Mouse (Mus musculus) intestine, embryonic 16.5 days (tissue): ENCODE data around the gene Abhd8. TPM values are rescaled to one million over a fixed set of nuclear protein-coding genes. Genes with fewer than 3 reads are reported as not detected.
"Not testable (repeated sequence)": the region's sequence is repeated elsewhere in the genome, so short reads cannot be mapped to it uniquely, and the experiment has no call there.

ENCODE experiments used
- ATAC-seq: fragments of 200-750 bp; cut with Nextera tagmentation; 2 replicates; pipeline ENCODE4 v1.8.0; 2017; ENCODE audit warnings: moderate TSS enrichment, moderate library complexity
- H3K27ac ChIP-seq: fragments of 300-500 bp; sonication (generic); 2 replicates; pipeline ENCODE4 v1.5.1; 2014; ENCODE audit warnings: mild to moderate bottlenecking, low read length
- H3K27me3 ChIP-seq: fragments of 300-500 bp; sonication (generic); replicated peaks from 2 replicates; pipeline ENCODE4 v1.6.1; 2014; ENCODE audit warnings: low read length, control low read depth, mixed read lengths; ENCODE audit not compliant: control insufficient read depth, insufficient read depth
- H3K36me3 ChIP-seq: fragments of 300-500 bp; sonication (generic); 2 replicates; pipeline ENCODE4 v1.6.1; 2014; ENCODE audit warnings: low read length, control low read depth; ENCODE audit not compliant: control insufficient read depth, insufficient read depth
- H3K4me1 ChIP-seq: fragments of 300-500 bp; sonication (generic); 2 replicates; pipeline ENCODE4 v1.6.1; 2014; ENCODE audit warnings: low read length, control low read depth, mixed read lengths; ENCODE audit not compliant: control insufficient read depth, insufficient read depth
- H3K4me2 ChIP-seq: fragments of 300-500 bp; sonication (generic); 2 replicates; pipeline ENCODE4 v1.6.1; 2014; ENCODE audit warnings: low read depth, low read length, control low read depth
- H3K4me3 ChIP-seq: fragments of 300-500 bp; sonication (generic); 2 replicates; pipeline ENCODE4 v1.5.1; 2014; ENCODE audit warnings: mild to moderate bottlenecking, low read length
- H3K9ac ChIP-seq: fragments of 300-500 bp; sonication (generic); 2 replicates; pipeline ENCODE4 v1.6.1; 2014; ENCODE audit warnings: low read depth, low read length
- H3K9me3 ChIP-seq: fragments of 300-500 bp; sonication (generic); 2 replicates; pipeline ENCODE4 v1.6.1; 2016; ENCODE audit warnings: low read length, control low read depth; ENCODE audit not compliant: control insufficient read depth
- WGBS: fragments of 180-500 bp; shearing (Covaris S2); extraction: QIAGEN DNeasy Blood & Tissue Kit; methylation state at CpG from one replicate; pipeline ENCODE4 v1.1.7; 2014; 5-methylcytosine and 5-hydroxymethylcytosine counted together
- polyA plus RNA-seq: library from polyadenylated mRNA; unstranded; fragments of >200 nt; fragmentation: Nextera tagmentation; extraction: Ambion mirVana; gene quantifications from 2 replicates; pipeline ENCODE4 v1.2.1, GENCODE M21; 2015

The Abhd8 gene
- polyA plus RNA-seq, 1 experiment from 2014 or later = 24.0 TPM

DNA sequence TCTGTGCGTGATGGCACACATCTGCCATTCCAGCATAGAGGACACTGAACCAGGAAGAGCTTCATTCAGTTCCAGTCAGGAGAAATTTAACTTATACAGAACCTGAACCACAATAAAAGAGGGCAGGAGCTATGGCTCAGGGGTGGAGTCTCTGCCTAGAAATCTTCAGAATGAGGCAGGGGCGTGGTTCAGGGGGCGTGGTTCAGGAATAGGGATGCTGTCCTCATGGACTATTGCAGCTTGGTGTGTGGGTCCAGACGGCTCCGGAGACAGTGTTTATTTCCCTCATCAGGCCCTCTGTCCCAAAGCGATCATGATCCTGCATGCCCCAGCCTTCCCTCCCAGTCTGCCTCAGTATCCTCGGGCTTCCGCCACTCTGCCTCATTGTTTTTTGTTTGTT lies 8.8 kb downstream of the Abhd8 start:
- Histone ChIP-seq H3K4me3 (no peak overlapping the region), H3K27me3 (no peaks in the 10 kb centered on the region), H3K9ac (no peak overlapping the region), H3K4me2 (no peak overlapping the region), H3K9me3 (no peaks in the 10 kb centered on the region), H3K27ac (no peak overlapping the region), H3K36me3 (no peaks in the 10 kb centered on the region; the same call in 1 of the 2 replicates), H3K4me1 (no peaks in the 10 kb centered on the region)
- 82% methylated on average over 8 of the region's 8 CpGs for WGBS
- ATAC-seq = no peak

DNA sequence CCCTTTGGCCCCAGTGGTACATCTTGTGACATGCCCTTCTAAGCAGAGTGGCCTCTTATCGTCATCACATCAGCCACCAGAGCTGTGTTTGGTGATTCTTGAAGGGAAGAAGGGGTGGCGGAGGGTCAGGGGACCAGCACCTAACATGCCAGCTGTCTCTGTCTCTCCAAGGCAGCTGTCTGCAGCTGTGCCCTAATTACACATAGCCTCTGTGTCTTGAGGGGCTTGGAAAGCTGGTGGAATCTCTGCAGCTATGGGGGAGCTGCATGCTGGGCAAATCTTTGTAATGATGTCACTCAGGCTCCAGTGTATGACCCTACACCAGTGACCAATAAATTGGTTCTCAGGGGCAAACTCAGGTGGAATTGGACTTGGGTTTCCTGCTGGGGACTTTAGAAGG lies 10.8 kb downstream of the Abhd8 start:
- no peak overlapping the region for H3K9ac ChIP-seq
- H3K27ac ChIP-seq = no peak overlapping the region
- H3K36me3 ChIP-seq = no peaks in the 10 kb centered on the region
- no peak overlapping the region for H3K4me3 ChIP-seq
- ATAC-seq = no peak
- 61% methylated on average over 2 of the region's 2 CpGs for whole genome bisulfite sequencing
- no peaks in the 10 kb centered on the region for H3K27me3 ChIP-seq
- no peak overlapping the region for H3K4me2 ChIP-seq
- no peaks in the 10 kb centered on the region for H3K9me3 ChIP-seq
- H3K4me1 ChIP-seq = no peaks in the 10 kb centered on the region

DNA sequence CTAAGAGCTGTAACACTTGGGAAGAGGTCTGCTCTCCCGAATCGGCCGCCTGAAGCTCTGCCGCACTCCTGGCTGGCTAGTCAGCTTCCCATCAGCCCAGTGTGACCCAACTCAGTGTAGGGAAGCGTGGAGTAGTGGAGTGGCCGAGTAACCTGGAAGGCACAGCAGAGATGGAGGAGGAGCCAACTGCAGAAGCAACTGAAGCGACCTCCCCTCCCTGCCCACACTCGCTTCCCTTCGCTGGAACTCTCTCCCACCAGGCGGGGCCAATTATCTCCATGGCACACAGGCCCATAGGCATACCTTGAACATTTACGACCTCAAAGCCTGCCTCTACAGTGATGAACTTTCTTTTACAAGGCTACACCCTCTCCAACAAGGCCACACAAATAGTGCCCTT lies 11.7 kb downstream of the Abhd8 start:
- Histone ChIP-seq H3K4me1 (no peaks in the 10 kb centered on the region), H3K27ac (no peak overlapping the region), H3K4me2 (no peak overlapping the region), H3K27me3 (no peaks in the 10 kb centered on the region), H3K4me3 (no peak overlapping the region), H3K36me3 (no peaks in the 10 kb centered on the region), H3K9ac (no peak overlapping the region), H3K9me3 (no peaks in the 10 kb centered on the region)
- no peak for ATAC-seq
- 44% methylated on average over 11 of the region's 11 CpGs for WGBS

DNA sequence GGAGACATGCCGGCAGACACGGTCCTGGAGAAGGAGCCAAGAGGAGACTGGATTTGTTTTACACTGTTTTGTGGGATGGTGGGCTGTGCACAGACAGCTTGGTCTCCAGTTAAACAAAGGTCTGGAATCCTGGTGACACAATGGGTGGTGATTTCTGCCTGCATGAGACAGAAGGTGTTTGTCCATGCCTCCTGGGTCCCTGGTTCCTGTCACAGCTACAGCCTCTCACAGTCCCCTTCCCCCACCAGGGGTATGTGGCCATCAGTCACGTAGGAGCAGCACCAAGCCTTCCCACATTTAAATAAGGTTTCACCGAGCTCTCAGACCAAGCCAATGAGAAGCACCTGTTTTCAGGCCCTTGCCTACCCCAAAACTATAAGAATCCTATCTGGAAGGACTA lies 12.1 kb downstream of the Abhd8 start:
- H3K4me3 ChIP-seq = no peak overlapping the region
- WGBS = 61% methylated on average over 4 of the region's 4 CpGs
- H3K4me1 ChIP-seq = no peaks in the 10 kb centered on the region
- no peak for ATAC-seq
- H3K9ac ChIP-seq = no peak overlapping the region
- no peaks in the 10 kb centered on the region for H3K27me3 ChIP-seq
- no peaks in the 10 kb centered on the region for H3K36me3 ChIP-seq
- H3K4me2 ChIP-seq = no peak overlapping the region
- H3K27ac ChIP-seq = no peak overlapping the region
- no peaks in the 10 kb centered on the region for H3K9me3 ChIP-seq

DNA sequence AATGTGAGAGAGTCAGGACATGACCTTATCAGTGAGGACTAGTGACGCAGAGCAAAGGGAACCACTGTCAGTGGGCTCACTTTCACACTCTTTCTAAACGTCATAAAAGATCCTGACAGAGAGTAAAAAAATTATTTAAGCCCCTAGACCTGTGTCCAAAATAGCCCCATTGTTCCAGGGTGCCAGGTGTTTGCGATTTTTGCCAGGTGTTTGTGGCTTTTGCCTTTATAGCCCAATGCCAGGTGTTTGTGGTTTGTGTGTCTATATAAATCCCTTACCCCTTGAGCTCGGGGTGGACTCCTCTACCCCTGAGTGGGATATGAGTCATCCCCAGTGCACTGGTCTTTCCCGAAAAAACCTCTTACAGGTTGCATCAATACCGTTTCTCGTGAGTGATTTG lies 18.4 kb downstream of the Abhd8 start:
- Histone ChIP-seq H3K4me1 (no peaks in the 10 kb centered on the region), H3K27ac (no peak overlapping the region), H3K9ac (no peak overlapping the region), H3K9me3 (no peaks in the 10 kb centered on the region), H3K36me3 (no peaks in the 10 kb centered on the region), H3K4me2 (no peak overlapping the region), H3K4me3 (no peak overlapping the region), H3K27me3 (peaks cover 4% of the 10 kb centered on the region; the same call in 1 of the 2 replicates)
- 81% methylated on average over 7 of the region's 7 CpGs for WGBS
- ATAC-seq = no peak

DNA sequence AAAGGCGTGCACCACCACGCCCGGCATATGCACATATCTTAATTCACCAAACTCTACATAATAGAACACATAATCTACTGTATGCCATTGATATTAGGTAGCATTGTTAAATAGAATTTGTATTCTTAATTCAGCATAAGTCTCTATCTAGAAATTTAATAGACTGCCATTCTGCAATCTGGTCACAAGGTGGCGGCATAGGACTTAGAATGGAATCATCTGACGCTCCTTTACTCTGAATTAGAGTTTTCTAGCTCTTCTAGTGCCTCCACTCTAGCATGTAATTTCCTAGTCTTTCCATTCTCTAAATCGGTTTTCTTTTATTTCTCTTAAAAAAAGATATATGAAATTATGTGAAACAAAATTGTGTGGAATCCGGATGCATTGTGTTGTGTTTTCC lies 22.1 kb downstream of the Abhd8 start:
- H3K36me3 ChIP-seq = no peaks in the 10 kb centered on the region
- H3K4me2 ChIP-seq = no peak overlapping the region
- ATAC-seq = no peak
- H3K4me1 ChIP-seq = no peaks in the 10 kb centered on the region
- H3K27ac ChIP-seq = no peak overlapping the region
- peaks cover 4% of the 10 kb centered on the region; the same call in 1 of the 2 replicates for H3K27me3 ChIP-seq
- under 1% methylated on average over 7 of the region's 7 CpGs for WGBS
- no peak overlapping the region for H3K9ac ChIP-seq
- no peak overlapping the region for H3K4me3 ChIP-seq
- no peaks in the 10 kb centered on the region for H3K9me3 ChIP-seq

DNA sequence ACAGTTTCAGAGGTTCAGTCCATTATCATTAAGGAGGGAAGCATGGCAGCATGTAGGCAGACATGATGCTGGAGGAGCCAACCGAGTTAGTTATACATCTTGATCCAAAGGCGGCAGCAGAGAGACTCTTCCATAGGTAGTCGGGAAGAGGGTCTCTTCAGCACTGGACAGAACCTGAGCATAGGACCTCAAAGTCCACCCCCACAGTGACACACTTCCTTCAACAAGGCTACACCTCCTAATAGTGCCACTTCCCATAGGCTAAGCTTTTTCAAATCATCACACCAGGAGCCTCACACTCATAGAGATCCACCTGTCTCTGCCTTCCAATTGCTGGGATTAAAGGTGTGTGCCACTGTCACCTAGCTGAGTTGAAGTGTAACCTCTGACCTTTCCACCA lies 26.4 kb downstream of the Abhd8 start:
- no peak overlapping the region for H3K27ac ChIP-seq
- ATAC-seq = no peak
- WGBS = 50% methylated on average over 3 of the region's 3 CpGs
- peaks cover 3% of the 10 kb centered on the region; the same call in 1 of the 2 replicates for H3K27me3 ChIP-seq
- no peaks in the 10 kb centered on the region for H3K9me3 ChIP-seq
- no peak overlapping the region for H3K9ac ChIP-seq
- no peak overlapping the region for H3K4me2 ChIP-seq
- H3K36me3 ChIP-seq = no peaks in the 10 kb centered on the region
- H3K4me1 ChIP-seq = no peaks in the 10 kb centered on the region
- H3K4me3 ChIP-seq = no peak overlapping the region

DNA sequence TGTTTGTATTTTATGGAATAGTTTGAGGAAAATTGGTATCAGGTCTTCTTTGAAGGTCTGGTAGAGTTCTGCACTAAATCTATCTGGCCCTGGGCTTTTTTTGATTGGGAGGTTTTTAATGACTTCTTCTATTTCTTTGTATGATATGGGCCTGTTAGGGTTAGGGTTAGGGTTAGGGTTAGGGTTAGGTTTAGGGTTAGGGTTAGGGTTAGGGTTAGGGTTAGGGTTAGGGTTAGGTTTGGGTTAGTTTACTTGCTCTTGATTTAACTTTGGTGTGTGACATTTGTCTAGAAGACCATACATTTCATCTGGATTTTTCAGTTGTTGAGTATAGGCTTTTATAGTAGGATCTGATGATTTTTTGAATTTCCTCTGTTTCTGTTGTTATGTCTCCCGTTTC lies 30.5 kb downstream of the Abhd8 start:
- H3K27me3 ChIP-seq, H3K4me2 ChIP-seq, H3K4me1 ChIP-seq, H3K9me3 ChIP-seq, ATAC-seq, H3K27ac ChIP-seq, H3K36me3 ChIP-seq, H3K4me3 ChIP-seq, H3K9ac ChIP-seq: not testable (repeated sequence)
- WGBS = 78% methylated on average over 1 of the region's 1 CpGs

DNA sequence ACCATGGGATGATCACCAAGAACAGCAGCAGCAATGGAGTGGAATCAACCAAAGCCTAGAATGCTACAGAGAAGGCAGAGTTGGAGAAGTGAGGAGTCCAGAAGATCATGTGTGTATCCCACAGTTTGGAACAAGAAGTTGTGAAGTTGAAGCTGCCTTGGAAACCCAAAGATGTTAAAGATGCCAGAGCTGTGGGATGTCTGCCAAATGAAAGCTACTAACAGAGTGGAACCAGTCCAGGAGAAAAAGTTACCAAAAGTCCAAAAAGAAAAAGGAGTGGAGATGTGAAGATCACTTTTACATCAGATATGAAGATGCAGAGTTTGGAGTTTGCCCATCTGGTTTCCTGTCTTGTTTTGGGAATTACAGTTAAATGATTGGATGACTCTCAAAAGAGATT lies 41.3 kb downstream of the Abhd8 start:
- no peak for ATAC-seq

DNA sequence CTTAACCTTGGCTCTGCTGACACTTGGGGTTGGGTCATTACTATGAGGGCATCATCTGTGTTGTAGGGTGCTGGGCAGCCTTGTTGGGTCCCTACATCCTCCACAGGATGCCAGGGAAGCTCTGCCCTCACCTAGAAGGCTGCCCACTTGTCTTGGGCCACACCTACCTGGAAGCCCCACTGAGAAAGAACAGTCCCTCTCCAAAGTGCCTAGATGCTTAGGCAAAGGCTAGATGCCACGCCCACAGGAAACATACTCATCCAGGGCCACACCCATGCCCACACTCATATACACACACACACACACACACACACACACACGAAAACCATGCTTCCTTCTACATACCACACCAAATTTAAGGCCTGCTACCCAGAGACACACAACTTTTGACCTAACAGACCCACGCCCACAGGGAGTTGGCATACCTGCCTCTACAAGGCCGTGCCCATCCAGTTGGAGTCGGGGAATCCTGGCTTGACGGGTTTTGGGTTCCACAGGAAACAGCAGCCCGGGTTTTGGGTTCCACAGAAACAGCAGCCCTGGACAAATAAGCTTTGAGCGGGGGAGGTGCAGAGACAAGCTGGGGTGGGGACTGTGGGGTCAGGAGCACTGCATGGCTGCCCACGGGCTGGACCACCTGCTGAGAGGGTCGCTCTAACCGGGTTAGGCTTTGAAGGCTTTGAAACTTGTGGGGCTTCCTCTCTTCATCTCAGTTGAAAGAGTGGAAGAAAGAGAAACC lies 51.8 kb downstream of the Abhd8 start:
- Histone ChIP-seq H3K9me3 (no peaks in the 10 kb centered on the region), H3K36me3 (peaks cover 8% of the 10 kb centered on the region), H3K9ac (no peak overlapping the region), H3K4me3 (no peak overlapping the region), H3K27me3 (no peaks in the 10 kb centered on the region), H3K4me1 (peaks cover 11% of the 10 kb centered on the region), H3K27ac (no peak overlapping the region), H3K4me2 (no peak overlapping the region)
- WGBS = 47% methylated on average over 11 of the region's 11 CpGs
- ATAC-seq = no peak

More for the DNA sequence above, 41.3 kb downstream of the Abhd8 start:
- H3K4me3 ChIP-seq = no peak overlapping the region
- no peaks in the 10 kb centered on the region for H3K36me3 ChIP-seq
- H3K4me2 ChIP-seq = no peak overlapping the region
- no peak overlapping the region for H3K27ac ChIP-seq
- H3K27me3 ChIP-seq = no peaks in the 10 kb centered on the region
- no peak overlapping the region for H3K9ac ChIP-seq
- H3K4me1 ChIP-seq = no peaks in the 10 kb centered on the region
- H3K9me3 ChIP-seq = no peaks in the 10 kb centered on the region
